Mouse (Mus musculus) ES-Bruce4 (cell line): ENCODE results near the gene Marco. TPM values are rescaled to one million over a fixed set of nuclear protein-coding genes. Genes with fewer than 3 reads are reported as not detected.

Source experiments
- H3K27ac ChIP-seq: 2 replicates; pipeline ENCODE4 v1.5.1; 2012; ENCODE audit warnings: low read length, inconsistent platforms; ENCODE audit not compliant: insufficient read depth
- H3K27me3 ChIP-seq: 2 replicates; pipeline ENCODE4 v1.6.1; 2012; ENCODE audit warnings: mild to moderate bottlenecking, low read length, inconsistent platforms; ENCODE audit not compliant: control insufficient read depth, poor library complexity, insufficient read depth, severe bottlenecking
- H3K36me3 ChIP-seq: 2 replicates; pipeline ENCODE4 v1.6.1; 2012; ENCODE audit warnings: inconsistent platforms, mild to moderate bottlenecking, low read length, moderate library complexity; ENCODE audit not compliant: control insufficient read depth, poor library complexity, insufficient read depth, severe bottlenecking
- H3K4me1 ChIP-seq: one replicate; pipeline ENCODE4 v1.8.1; 2011; ENCODE audit warnings: low read length; ENCODE audit not compliant: control insufficient read depth, insufficient read depth
- H3K4me3 ChIP-seq: 2 replicates; pipeline ENCODE4 v1.5.1; 2011; ENCODE audit warnings: low read depth, mild to moderate bottlenecking, low read length
- H3K9ac ChIP-seq: 2 replicates; pipeline ENCODE4 v1.6.1; 2012; ENCODE audit warnings: low read depth, mild to moderate bottlenecking, inconsistent platforms; ENCODE audit not compliant: poor library complexity, severe bottlenecking
- H3K9me3 ChIP-seq: replicated peaks from 2 replicates; pipeline ENCODE4 v1.6.1; 2012; ENCODE audit warnings: mild to moderate bottlenecking, low read length, inconsistent platforms; ENCODE audit not compliant: control insufficient read depth, poor library complexity, insufficient read depth, severe bottlenecking
- CTCF ChIP-seq: IDR thresholded peaks from one replicate; pipeline ENCODE4 v1.8.1; 2011; ENCODE audit warnings: low read depth, low read length
- EP300 ChIP-seq: IDR thresholded peaks from 2 replicates; pipeline ENCODE4 v1.6.1; 2011; ENCODE audit warnings: low read depth, low read length; ENCODE audit not compliant: insufficient read depth
- POLR2A ChIP-seq: IDR thresholded peaks from one replicate; pipeline ENCODE4 v1.8.1; 2011; ENCODE audit warnings: low read length; ENCODE audit not compliant: insufficient read depth
- polyA plus RNA-seq: library from polyadenylated mRNA; stranded (reverse); fragments of >200 nt; gene quantifications from 2 replicates; pipeline ENCODE4 v1.2.4, GENCODE M21; 2011; ENCODE audit warnings: low read depth; ENCODE audit not compliant: missing spikeins, insufficient read depth, insufficient read length

The Marco gene
- polyA plus RNA-seq, 1 experiment = not detected

GRCm38 (mm10) chr1:120529881-120530280, 25.1 kb upstream of the Marco start:
- H3K27me3 ChIP-seq = no peaks in the 10 kb centered on the region
- H3K9ac ChIP-seq = no peak overlapping the region
- TF ChIP-seq CTCF (no peak), EP300 (no peak), POLR2A (no peak)
- H3K4me1 ChIP-seq = peaks cover 2% of the 10 kb centered on the region
- H3K9me3 ChIP-seq = peaks cover 3% of the 10 kb centered on the region; the same call in 1 of the 2 replicates
- peak overlapping the region; percentile 44; the same call in 1 of the 2 replicates for H3K27ac ChIP-seq
- no peak overlapping the region for H3K4me3 ChIP-seq
- no peaks in the 10 kb centered on the region for H3K36me3 ChIP-seq

- H3K27me3 ChIP-seq = no peaks in the 10 kb centered on the region; the same call in 1 of the 2 replicates
- H3K36me3 ChIP-seq = no peaks in the 10 kb centered on the region
- H3K4me1 ChIP-seq = no peaks in the 10 kb centered on the region
- H3K27ac ChIP-seq = no peak overlapping the region
- no peaks in the 10 kb centered on the region for H3K9me3 ChIP-seq
- H3K9ac ChIP-seq = no peak overlapping the region
- TF ChIP-seq CTCF = no peak
- no peak overlapping the region for H3K4me3 ChIP-seq
Measured at GRCm38 (mm10) chr1:120517618-120518017, 12.8 kb upstream of the Marco start.

GRCm38 (mm10) chr1:120510311-120510710, 5.5 kb upstream of the Marco start:
- H3K4me3 ChIP-seq = no peak overlapping the region
- no peaks in the 10 kb centered on the region for H3K36me3 ChIP-seq

GRCm38 (mm10) chr1:120508976-120509375, 4.2 kb upstream of the Marco start:
- H3K27me3 ChIP-seq = no peaks in the 10 kb centered on the region; the same call in 1 of the 2 replicates
- no peak overlapping the region for H3K4me3 ChIP-seq
- no peak overlapping the region for H3K9ac ChIP-seq
- no peaks in the 10 kb centered on the region for H3K36me3 ChIP-seq
- no peaks in the 10 kb centered on the region for H3K4me1 ChIP-seq
- TF ChIP-seq CTCF = no peak
- no peak for TF ChIP-seq EP300
- no peak for TF ChIP-seq POLR2A
- H3K27ac ChIP-seq = no peak overlapping the region
- H3K9me3 ChIP-seq = no peaks in the 10 kb centered on the region

More at GRCm38 (mm10) chr1:120510311-120510710, 5.5 kb upstream of the Marco start:
- Histone ChIP-seq H3K9me3 (no peaks in the 10 kb centered on the region), H3K27me3 (no peaks in the 10 kb centered on the region; the same call in 1 of the 2 replicates), H3K9ac (no peak overlapping the region), H3K27ac (no peak overlapping the region), H3K4me1 (no peaks in the 10 kb centered on the region)
- TF ChIP-seq POLR2A (no peak), CTCF (no peak), EP300 (no peak)

- TF ChIP-seq POLR2A (no peak), EP300 (no peak), CTCF (no peak)
- no peaks in the 10 kb centered on the region for H3K27me3 ChIP-seq
Measured at GRCm38 (mm10) chr1:120504046-120504710, 646 bp downstream of the Marco start.

GRCm38 (mm10) chr1:120501496-120501895, 3.3 kb downstream of the Marco start:
- Histone ChIP-seq H3K9me3 (no peaks in the 10 kb centered on the region), H3K4me1 (no peaks in the 10 kb centered on the region), H3K9ac (no peak overlapping the region), H3K36me3 (no peaks in the 10 kb centered on the region), H3K27me3 (no peaks in the 10 kb centered on the region), H3K27ac (no peak overlapping the region), H3K4me3 (no peak overlapping the region)
- TF ChIP-seq POLR2A (no peak), EP300 (no peak), CTCF (no peak)

More at GRCm38 (mm10) chr1:120504046-120504710, 646 bp downstream of the Marco start:
- Histone ChIP-seq H3K9me3 (no peaks in the 10 kb centered on the region), H3K4me1 (no peaks in the 10 kb centered on the region), H3K27ac (no peak overlapping the region), H3K9ac (no peak overlapping the region), H3K4me3 (no peak overlapping the region), H3K36me3 (no peaks in the 10 kb centered on the region)
